Mouse (Mus musculus) NIH3T3 (cell line): ENCODE measurements around the gene Ece2.

Experiments used
- DNase-seq: peaks from one replicate; pipeline ENCODE4 v3.0.0-alpha.2; 2012; ENCODE audit warnings: low read depth

The Ece2 gene

GRCm38 (mm10) chr16:20629731-20630634, at the start of gene Ece2:
Gene Ece2 (plus strand): TSS chr16:20629828.
- DNase-seq, result peak; percentile 55

GRCm38 (mm10) chr16:20589366-20589938, 40.2 kb upstream of the Ece2 start, which contains the start of gene Vwa5b2:
Gene Vwa5b2 (plus strand): TSS chr16:20589471.
- no peak for DNase-seq

GRCm38 (mm10) chr16:20589939-20590679, 39.5 kb upstream of the Ece2 start:
- no peak for DNase-seq

- no peak for DNase-seq
These were observed 39.0 kb upstream of the Ece2 start for GRCm38 (mm10) chr16:20590680-20591038.

- no peak for DNase-seq
These were observed 38.4 kb upstream of the Ece2 start for GRCm38 (mm10) chr16:20591076-20591705.

GRCm38 (mm10) chr16:20595060-20595673, 34.5 kb upstream of the Ece2 start:
- DNase-seq, result no peak

GRCm38 (mm10) chr16:20595737-20596136, 33.9 kb upstream of the Ece2 start:
- no peak for DNase-seq

- no peak for DNase-seq
These were observed 32.8 kb upstream of the Ece2 start for GRCm38 (mm10) chr16:20596687-20597441.

GRCm38 (mm10) chr16:20600511-20600910, 29.1 kb upstream of the Ece2 start:
- peak; percentile 24 for DNase-seq

GRCm38 (mm10) chr16:20604705-20605104, 24.9 kb upstream of the Ece2 start:
- no peak for DNase-seq

GRCm38 (mm10) chr16:20610501-20611356, 18.9 kb upstream of the Ece2 start:
- peak; percentile 92 for DNase-seq

GRCm38 (mm10) chr16:20611357-20612227, 18.0 kb upstream of the Ece2 start, which contains the start of the genes Eef1akmt4, Gm49333 and Alg3:
Gene Eef1akmt4 (plus strand): TSS chr16:20611593.
Gene Gm49333 (plus strand): TSS chr16:20611610.
Gene Alg3 (minus strand): TSS chr16:20611735.
- DNase-seq, result peak; percentile 93

- peak; percentile 59 for DNase-seq
These were observed 9.9 kb upstream of the Ece2 start for GRCm38 (mm10) chr16:20619541-20620398.

GRCm38 (mm10) chr16:20620399-20620735, 9.3 kb upstream of the Ece2 start:
- DNase-seq, result no peak

- DNase-seq, result no peak
These were observed 8.9 kb upstream of the Ece2 start for GRCm38 (mm10) chr16:20620751-20621190.

- peak; percentile 74 for DNase-seq
These were observed 8.2 kb upstream of the Ece2 start, which contains the start of gene Camk2n2 for GRCm38 (mm10) chr16:20621191-20621990. Gene Camk2n2 (minus strand): TSS chr16:20621287.
